Comparison of ENCODE assay signal across 24 mouse cellular contexts in the genomic region with DNA sequence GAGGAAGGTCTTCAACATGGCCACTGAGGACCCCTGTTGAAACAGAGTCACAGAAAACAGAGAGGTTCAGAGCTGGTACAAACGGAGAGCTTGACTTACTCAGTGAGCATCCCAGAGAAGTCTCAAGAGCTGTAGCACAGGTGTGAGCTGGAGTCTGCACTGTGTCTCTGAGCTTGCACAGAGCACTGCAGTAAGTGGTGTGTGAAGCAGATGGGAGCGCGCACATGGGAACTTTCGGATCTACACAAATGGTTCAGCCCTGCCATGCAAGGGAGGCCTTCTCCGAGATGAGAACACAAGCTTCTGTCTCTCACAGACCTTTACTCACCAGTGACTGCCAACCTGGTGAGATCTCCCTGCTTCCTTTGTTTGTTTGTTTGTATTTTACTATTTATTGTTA.
"Had no signal": no experiment of that assay in that cellular context is flagged by ENCODE, and none has a peak within 500 bp of the region (broad histone marks: within the 10 kb centered on the region; RNA-seq: fewer than 3 reads in every experiment).

No protein-coding gene starts in this region.

- H3K27me3 ChIP-seq: kidney, embryonic 15.5 days; limb, embryonic 12.5 days; limb, embryonic 15.5 days; midbrain, embryonic 12.5 days; midbrain, embryonic 15.5 days; neural tube, embryonic 12.5 days; neural tube, embryonic 15.5 days; stomach, embryonic 15.5 days had no signal

- DNase-seq: kidney, adult 11 months; kidney, adult 8-10 months; kidney, postnatal 10 days; kidney, postnatal 36 days; left cerebral cortex, postnatal 4 days; liver, postnatal 0 days; lung, embryonic 14.5 days; right cerebral cortex, adult 18-20 months; right cerebral cortex, postnatal 25 days; spleen, adult 18-20 months; thymus, postnatal 25 days had no signal

- H3K4me1 ChIP-seq: kidney, embryonic 15.5 days; limb, embryonic 12.5 days; limb, embryonic 15.5 days; midbrain, embryonic 12.5 days; midbrain, embryonic 15.5 days; neural tube, embryonic 12.5 days; neural tube, embryonic 15.5 days; stomach, embryonic 15.5 days had no signal

- H3K9ac ChIP-seq: kidney, embryonic 15.5 days; limb, embryonic 12.5 days; limb, embryonic 15.5 days; liver, embryonic 14.5 days; liver, postnatal 0 days; lung, embryonic 14.5 days; midbrain, embryonic 12.5 days; midbrain, embryonic 15.5 days; neural tube, embryonic 12.5 days; neural tube, embryonic 15.5 days; stomach, embryonic 15.5 days had no signal

- H3K36me3 ChIP-seq: limb, embryonic 15.5 days; midbrain, embryonic 15.5 days; neural tube, embryonic 12.5 days; neural tube, embryonic 15.5 days; stomach, embryonic 15.5 days had no signal

- H3K4me2 ChIP-seq: kidney, embryonic 15.5 days; limb, embryonic 12.5 days; limb, embryonic 15.5 days; liver, embryonic 11.5 days; lung, embryonic 14.5 days; midbrain, embryonic 12.5 days; midbrain, embryonic 15.5 days; neural tube, embryonic 12.5 days; neural tube, embryonic 15.5 days; stomach, embryonic 15.5 days had no signal

- ATAC-seq: liver, postnatal 0 days; lung, postnatal 0 days; midbrain, embryonic 15.5 days had no signal

- H3K4me3 ChIP-seq: kidney, embryonic 15.5 days; left cerebral cortex, adult 2 months; limb, embryonic 12.5 days; limb, embryonic 15.5 days; midbrain, embryonic 12.5 days; midbrain, embryonic 15.5 days; neural tube, embryonic 12.5 days; neural tube, embryonic 15.5 days; stomach, embryonic 15.5 days had no signal

- H3K27ac ChIP-seq: kidney, embryonic 15.5 days; left cerebral cortex, adult 2 months; limb, embryonic 12.5 days; limb, embryonic 15.5 days; liver, embryonic 14.5 days; macrophage; midbrain, embryonic 12.5 days; midbrain, embryonic 15.5 days; neural tube, embryonic 12.5 days; neural tube, embryonic 15.5 days; stomach, embryonic 15.5 days had no signal

- H3K9me3 ChIP-seq: kidney, embryonic 15.5 days; limb, embryonic 12.5 days; limb, embryonic 15.5 days; midbrain, embryonic 12.5 days; midbrain, embryonic 15.5 days; neural tube, embryonic 12.5 days; neural tube, embryonic 15.5 days; stomach, embryonic 15.5 days had no signal
